Mouse (Mus musculus) erythroblast, embryonic 14.5 days (primary cell): Measurements from ENCODE around the gene Zfp995.

Source experiments
- GATA1 ChIP-seq: IDR thresholded peaks from 2 replicates; pipeline ENCODE4 v1.6.1; 2012; ENCODE audit warnings: low read length, inconsistent platforms, mixed read lengths
- TAL1 ChIP-seq: IDR thresholded peaks from 3 replicates; pipeline ENCODE4 v1.6.1; 2012; ENCODE audit warnings: low read length, inconsistent platforms, mixed read lengths

DNA sequence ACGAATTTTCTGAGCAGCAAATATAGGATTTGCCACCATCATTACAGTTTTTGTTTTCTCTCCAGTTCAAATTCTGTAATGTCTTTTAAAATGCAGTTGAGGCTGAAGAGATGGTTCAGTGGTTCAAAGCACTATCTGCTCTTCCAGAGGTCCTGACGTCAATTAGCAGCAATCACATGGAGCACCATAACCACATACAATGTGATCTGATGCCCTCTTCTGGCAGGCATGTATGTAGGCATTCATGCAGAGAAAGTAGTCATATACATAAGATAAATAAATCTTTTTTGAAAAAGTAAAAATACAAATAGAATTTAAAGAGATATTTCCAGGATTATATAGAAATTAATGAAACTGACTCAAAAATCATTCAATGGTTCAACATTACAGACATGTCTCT lies 71.2 kb downstream of the Zfp995 start:
- TF ChIP-seq TAL1: no peak
- no peak for TF ChIP-seq GATA1
